Mouse (Mus musculus) ES-Bruce4 (cell line): ENCODE data around the gene Hmgb2.

ENCODE experiments used
- CTCF ChIP-seq: IDR thresholded peaks from one replicate; pipeline ENCODE4 v1.8.1; 2011; ENCODE audit warnings: low read depth, low read length
- POLR2A ChIP-seq: IDR thresholded peaks from one replicate; pipeline ENCODE4 v1.8.1; 2011; ENCODE audit warnings: low read length; ENCODE audit not compliant: insufficient read depth

- TF ChIP-seq POLR2A (no peak), CTCF (no peak)
Observed at GRCm38 (mm10) chr8:57547581-57547980, 35.9 kb downstream of the Hmgb2 start.
